Mouse (Mus musculus): ENCODE measurements around the gene Sult2a5. TPM values are rescaled to one million over a fixed set of nuclear protein-coding genes. Genes with fewer than 3 reads are reported as not detected.

Sult2a5 gene
- polyA plus RNA-seq (2012; rRNA removed), result not detected in 2 replicates

DNA sequence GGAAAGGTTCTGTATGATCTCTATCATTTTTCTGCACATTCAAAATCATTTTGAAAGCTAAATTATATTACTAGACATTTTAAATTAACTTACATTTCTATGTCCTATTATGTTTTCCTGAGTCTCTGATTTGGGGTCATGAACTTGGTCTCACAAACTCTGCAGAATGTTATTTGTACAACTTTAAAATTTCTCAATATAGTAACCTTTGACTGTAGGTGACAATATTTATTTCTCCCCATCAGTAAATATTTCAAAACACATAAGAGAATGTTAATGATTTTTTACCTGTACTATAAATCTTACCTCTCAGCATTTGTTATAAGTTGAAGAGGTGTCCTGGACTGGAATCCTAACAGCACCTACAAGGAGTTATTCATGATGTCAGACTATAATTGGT is at the start of gene Sult2a5:
Sult2a5 (plus strand) TSS at position 301 of the 400 bp plus-strand sequence.

Other genes starting within 250 kb of the Sult2a5 start
- 0.17 and 0.98 TPM in 2 replicates for gene Cabp5, start 225.8 kb upstream of the Sult2a5 start, polyA plus RNA-seq (2012; rRNA removed)
- not detected in 2 replicates for gene Bsph1, start 173.1 kb upstream of the Sult2a5 start, polyA plus RNA-seq (2012; rRNA removed)
- not detected in 2 replicates for gene Bsph2, start 52.9 kb upstream of the Sult2a5 start, polyA plus RNA-seq (2012; rRNA removed)
- not detected in 2 replicates for gene Sult2a2, start 109.5 kb downstream of the Sult2a5 start, polyA plus RNA-seq (2012; rRNA removed)
- not detected in 2 replicates for gene Sult2a1, start 213.4 kb downstream of the Sult2a5 start, polyA plus RNA-seq (2012; rRNA removed)